Mouse (Mus musculus) olfactory bulb, adult 2 months (tissue): ENCODE measurements at regions not wholly inside any gene's neighbourhood (a gene's known extent, or its start where the extent isn't known, plus 50 kb on each side); places are given as distances from the start of the nearest gene placed in this dataset.
"Not testable (repeated sequence)": the region's sequence is repeated elsewhere in the genome, so short reads cannot be mapped to it uniquely, and the experiment has no call there.

Experiments
- H3K27ac ChIP-seq: fragments of 200-500 bp; 2 replicates; pipeline ENCODE4 v1.5.1; 2012; ENCODE audit warnings: low read depth, low read length; ENCODE audit not compliant: insufficient read depth
- H3K4me1 ChIP-seq: fragments of 200-500 bp; 2 replicates; pipeline ENCODE4 v1.6.1; 2012; ENCODE audit warnings: low read length; ENCODE audit not compliant: control insufficient read depth, insufficient read depth
- H3K4me3 ChIP-seq: fragments of 200-500 bp; 2 replicates; pipeline ENCODE4 v1.5.1; 2012; ENCODE audit warnings: mild to moderate bottlenecking, low read depth, low read length, moderate library complexity; ENCODE audit not compliant: insufficient read depth
- CTCF ChIP-seq: fragments of 200-500 bp; IDR thresholded peaks from 2 replicates; pipeline ENCODE4 v1.5.1; 2012; ENCODE audit warnings: low read depth, mild to moderate bottlenecking, low read length, moderate library complexity; ENCODE audit not compliant: insufficient read depth
- POLR2A ChIP-seq: fragments of 200-500 bp; IDR thresholded peaks from 2 replicates; pipeline ENCODE4 v1.6.1; 2012; ENCODE audit warnings: mild to moderate bottlenecking, low read depth, low read length, moderate library complexity; ENCODE audit not compliant: insufficient read depth
- WGBS: fragments of 180-500 bp; shearing (Covaris S2); methylation state at CpG from one replicate; pipeline ENCODE4 v1.1.7; 2018; 5-methylcytosine and 5-hydroxymethylcytosine counted together

- no peak overlapping the region for H3K27ac ChIP-seq
- TF ChIP-seq POLR2A (no peak), CTCF (no peak)
- no peak overlapping the region for H3K4me3 ChIP-seq
- H3K4me1 ChIP-seq: peaks cover 25% of the 10 kb centered on the region
- 81% methylated on average over 5 of the region's 5 CpGs for WGBS
Observed at GRCm38 (mm10) chr6:31140593-31140992, 181.7 kb upstream of the Klf14 start.

GRCm38 (mm10) chr6:31141486-31141885 lies 182.6 kb upstream of the Klf14 start:
- H3K4me1 ChIP-seq: peaks cover 26% of the 10 kb centered on the region
- H3K27ac ChIP-seq: no peak overlapping the region
- 31% methylated on average over 6 of the region's 6 CpGs for WGBS
- no peak overlapping the region for H3K4me3 ChIP-seq
- TF ChIP-seq POLR2A (no peak), CTCF (no peak)

- not testable (repeated sequence) for H3K27ac ChIP-seq, H3K4me3 ChIP-seq
- H3K4me1 ChIP-seq: peaks cover 31% of the 10 kb centered on the region
- 95% methylated on average over 15 of the region's 15 CpGs for WGBS
Observed at GRCm38 (mm10) chr6:31142479-31143007, 183.7 kb upstream of the Klf14 start.

- H3K4me3 ChIP-seq: no peak overlapping the region
- 68% methylated on average over 10 of the region's 10 CpGs for WGBS
- H3K27ac ChIP-seq: no peak overlapping the region
- H3K4me1 ChIP-seq: peaks cover 46% of the 10 kb centered on the region
- no peak for TF ChIP-seq POLR2A
- TF ChIP-seq CTCF: no peak
Observed at GRCm38 (mm10) chr6:31145687-31146086, 186.8 kb upstream of the Klf14 start.

- peaks cover 41% of the 10 kb centered on the region for H3K4me1 ChIP-seq
- TF ChIP-seq CTCF (no peak), POLR2A (no peak)
- H3K27ac ChIP-seq: no peak overlapping the region
- no peak overlapping the region for H3K4me3 ChIP-seq
- WGBS: 41% methylated on average over 5 of the region's 5 CpGs
Observed at GRCm38 (mm10) chr6:31146779-31147178, 187.9 kb upstream of the Klf14 start.

GRCm38 (mm10) chr6:31147682-31148081 lies 188.8 kb upstream of the Klf14 start:
- WGBS: 77% methylated on average over 10 of the region's 10 CpGs
- TF ChIP-seq POLR2A (no peak), CTCF (no peak)
- H3K4me3 ChIP-seq: no peak overlapping the region
- H3K27ac ChIP-seq: no peak overlapping the region
- peaks cover 41% of the 10 kb centered on the region for H3K4me1 ChIP-seq

- no peak for TF ChIP-seq CTCF
- TF ChIP-seq POLR2A: no peak
Observed at GRCm38 (mm10) chr6:31148311-31148856, 189.5 kb upstream of the Klf14 start.

GRCm38 (mm10) chr6:31149164-31149563 lies 190.3 kb upstream of the Klf14 start:
- H3K4me1 ChIP-seq: peaks cover 31% of the 10 kb centered on the region
- H3K27ac ChIP-seq: 0 out of 2 replicates have a peak overlapping the region, but pooled peaks have one; percentile 5
- 91% methylated on average over 6 of the region's 6 CpGs for WGBS
- H3K4me3 ChIP-seq: no peak overlapping the region
- TF ChIP-seq CTCF (no peak), POLR2A (no peak)

More at GRCm38 (mm10) chr6:31148311-31148856, 189.5 kb upstream of the Klf14 start:
- no peak overlapping the region for H3K4me3 ChIP-seq
- WGBS: 25% methylated on average over 8 of the region's 8 CpGs
- H3K4me1 ChIP-seq: peaks cover 36% of the 10 kb centered on the region
- H3K27ac ChIP-seq: no peak overlapping the region

- peaks cover 29% of the 10 kb centered on the region for H3K4me1 ChIP-seq
- TF ChIP-seq CTCF (no peak), POLR2A (no peak)
- no peak overlapping the region for H3K27ac ChIP-seq
- no peak overlapping the region for H3K4me3 ChIP-seq
- 92% methylated on average over 8 of the region's 8 CpGs for WGBS
Observed at GRCm38 (mm10) chr6:31150416-31150815, 191.5 kb upstream of the Klf14 start.

GRCm38 (mm10) chr6:31155857-31156256 lies 197.0 kb upstream of the Klf14 start:
- Histone ChIP-seq H3K4me3 (no peak overlapping the region), H3K4me1 (peaks cover 28% of the 10 kb centered on the region), H3K27ac (no peak overlapping the region)
- WGBS: 38% methylated on average over 5 of the region's 5 CpGs
- no peak for TF ChIP-seq POLR2A
- TF ChIP-seq CTCF: peak; percentile 50; the same call in 1 of the 2 replicates
